Comparison of ENCODE assay signal across 1 mouse cellular context in the genomic region with DNA sequence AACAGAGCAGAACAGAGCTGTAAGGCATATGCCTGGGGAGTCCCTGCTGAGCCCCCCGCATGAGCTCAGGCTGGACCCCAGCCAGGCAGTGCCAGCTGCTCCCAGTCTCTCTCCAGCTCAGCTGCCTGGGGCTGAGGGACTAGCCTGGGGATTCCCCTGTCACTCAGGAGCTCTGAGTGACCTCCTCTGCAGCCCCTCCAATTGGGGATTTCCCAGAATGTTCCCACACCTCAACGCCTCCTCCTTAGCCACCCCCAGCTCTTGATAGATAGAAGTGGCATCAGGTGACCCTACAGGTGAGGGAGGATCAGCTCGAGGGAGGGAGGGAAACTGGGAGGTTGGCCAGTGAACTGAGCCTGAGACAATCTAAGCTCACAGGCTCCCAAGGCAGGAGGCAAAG.
TF ChIP-seq lines count a peak whose summit lies in the region.

No protein-coding gene starts in this region.

TF ChIP-seq in CH12.LX, 34 proteins besides CTCF, POLR2A, EP300 and RAD21 (continued from another document):
- TF ChIP-seq ELF1 (IDR thresholded peaks at IDR 0.05; ENCODE audit: low read depth, low read length) (peak; percentile 10; the same call in 1 of the 2 replicates), MAZ (IDR thresholded peaks at IDR 0.05; ENCODE audit: low read depth, low read length) (peak; percentile 96), MXI1 (IDR thresholded peaks at IDR 0.05; ENCODE audit: low read depth, low read length) (peak; percentile 61; the same call in 1 of the 2 replicates), MAFK (IDR thresholded peaks at IDR 0.05; ENCODE audit: insufficient replicate concordance, low read length) (no peak; the same call in 1 of the 2 replicates), PAX5 (IDR thresholded peaks at IDR 0.05; ENCODE audit: low read length) (no peak), KAT2A (IDR thresholded peaks at IDR 0.05; ENCODE audit: insufficient replicate concordance, low read length) (no peak), NRF1 (IDR thresholded peaks at IDR 0.05; ENCODE audit: low read depth, low read length) (no peak), MEF2A (IDR thresholded peaks at IDR 0.05; ENCODE audit: borderline replicate concordance, low read depth, low read length) (peak; percentile 68; the same call in 1 of the 2 replicates), IRF4 (IDR thresholded peaks at IDR 0.05; ENCODE audit: low read depth, low read length) (peak; percentile 79; the same call in 1 of the 2 replicates)
